Mouse (Mus musculus) frontal cortex, adult (tissue): ENCODE results near the gene Auts2.

Source experiments
- ATAC-seq: cut with Nextera tagmentation; 2 replicates; pipeline ENCODE4 v1.9.2; 2017; ENCODE audit warnings: mild to moderate bottlenecking, moderate library complexity, mixed read lengths; ENCODE audit not compliant: low TSS enrichment

Gene Auts2

DNA sequence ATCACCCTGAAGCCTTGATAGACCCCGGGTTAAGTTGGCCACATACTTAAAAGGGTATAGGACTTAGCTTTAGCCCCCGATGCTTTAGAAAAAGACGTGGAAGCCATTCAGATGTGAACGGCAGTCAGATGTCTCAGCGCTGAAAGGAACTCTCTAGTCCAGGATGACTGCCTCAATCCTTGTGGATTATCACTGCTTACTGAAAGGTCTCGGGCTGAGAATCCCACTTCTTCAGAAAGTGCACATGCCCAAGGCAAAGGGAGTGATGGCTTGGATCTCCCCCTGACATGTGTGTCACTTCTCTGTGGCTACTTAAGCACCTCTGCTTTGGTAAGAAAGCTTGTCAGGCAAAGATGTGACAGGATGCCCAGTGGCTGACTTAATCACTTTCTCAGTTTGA is 450.4 kb downstream of the Auts2 start:
- no peak for ATAC-seq

DNA sequence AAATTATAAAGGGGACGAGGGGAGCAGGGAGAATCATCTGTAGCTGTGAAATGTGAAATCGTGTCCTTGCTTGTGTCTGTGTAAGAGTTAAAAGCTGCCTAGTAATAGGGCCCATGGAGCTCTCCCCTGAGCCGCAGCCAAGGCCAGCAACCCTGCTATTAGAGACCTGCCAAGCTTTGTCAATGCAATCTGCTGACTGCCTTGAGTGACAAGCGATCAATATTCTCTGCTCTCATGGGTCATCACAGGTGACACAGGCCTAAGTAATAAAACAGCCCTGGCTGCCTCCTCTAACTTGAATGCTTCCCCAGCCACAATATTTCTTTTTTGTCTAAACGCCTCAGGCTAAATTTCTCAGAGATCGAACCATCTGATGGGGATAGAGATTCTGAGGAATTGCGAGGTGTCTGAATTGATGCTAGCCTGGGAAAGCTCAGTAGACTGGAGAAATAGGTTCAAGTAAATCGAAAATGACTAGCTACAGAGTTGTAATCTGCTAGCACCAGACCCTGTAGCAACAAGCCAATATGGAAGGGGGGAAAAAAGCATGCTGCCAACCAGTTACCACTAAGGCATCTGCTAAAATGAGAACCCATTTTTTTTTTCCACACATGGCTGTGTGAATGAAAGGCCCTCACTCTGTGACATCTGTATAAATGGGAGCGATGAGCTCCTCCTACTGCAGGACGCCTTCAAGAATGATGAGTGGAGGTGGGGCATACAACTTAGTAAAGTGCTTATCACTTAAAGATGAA is 453.5 kb downstream of the Auts2 start:
- no peak for ATAC-seq

DNA sequence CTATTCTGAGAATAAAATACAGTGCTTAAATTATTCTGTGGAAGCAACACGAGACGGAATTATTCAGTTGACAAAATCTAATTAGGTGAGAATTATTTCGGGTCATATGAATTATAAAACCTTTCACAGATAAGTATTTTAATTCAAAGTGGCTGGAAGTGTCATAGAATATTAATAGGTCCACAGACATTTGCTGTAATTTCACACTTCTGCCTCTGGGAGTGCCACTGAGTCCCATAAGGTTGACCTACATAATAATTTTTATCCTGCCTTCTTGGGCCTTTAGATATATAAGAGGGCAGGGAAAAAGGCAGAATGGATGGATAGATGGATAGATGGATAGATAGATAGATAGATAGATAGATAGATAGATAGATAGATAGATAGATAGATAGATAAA is 454.6 kb downstream of the Auts2 start:
- no peak for ATAC-seq

DNA sequence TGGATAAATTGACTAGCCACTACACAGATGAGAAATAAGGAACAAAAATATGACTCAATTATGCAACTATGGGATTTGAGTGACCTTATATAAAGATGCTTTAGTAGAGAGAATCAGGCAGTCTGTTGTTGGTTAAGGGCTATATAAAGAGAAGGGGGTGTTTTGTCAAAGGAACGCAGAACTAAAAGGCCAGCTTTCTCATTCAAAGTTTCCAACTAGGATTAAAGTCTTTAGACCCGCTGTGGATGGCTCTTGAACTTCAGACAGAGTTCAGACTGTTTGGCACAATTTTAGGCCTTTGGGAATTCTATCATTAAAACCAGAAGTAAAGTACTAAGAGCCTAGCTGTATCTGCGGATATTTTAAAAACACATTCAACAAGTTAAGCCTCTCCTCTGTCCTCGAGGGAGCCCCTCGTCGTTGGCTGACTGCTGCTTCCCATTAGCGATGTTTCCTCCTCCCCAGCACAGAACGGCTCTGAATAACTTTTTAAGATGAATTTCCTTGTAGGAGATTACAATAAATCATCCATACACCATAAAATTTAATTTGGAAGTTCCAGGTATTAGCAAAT is 459.3 kb downstream of the Auts2 start:
- no peak for ATAC-seq

DNA sequence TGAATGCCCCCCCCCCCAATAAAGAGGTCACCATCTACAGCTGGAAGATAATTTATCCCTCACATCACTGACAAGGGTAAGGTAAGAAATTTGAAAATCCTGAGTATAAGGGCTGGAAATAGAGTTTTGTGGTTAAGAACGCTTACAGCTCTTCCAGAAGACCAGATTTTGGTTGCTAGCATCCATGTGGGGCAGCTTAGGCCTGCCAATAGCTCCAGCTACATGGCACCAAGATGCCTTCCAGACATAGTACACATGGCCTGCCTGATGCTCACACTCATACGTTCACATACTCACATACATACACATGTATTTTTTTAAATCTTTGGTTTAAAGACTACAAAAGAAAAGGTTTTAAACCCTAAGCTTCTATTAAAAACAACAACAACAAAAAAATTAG is 467.2 kb downstream of the Auts2 start:
- ATAC-seq = no peak

DNA sequence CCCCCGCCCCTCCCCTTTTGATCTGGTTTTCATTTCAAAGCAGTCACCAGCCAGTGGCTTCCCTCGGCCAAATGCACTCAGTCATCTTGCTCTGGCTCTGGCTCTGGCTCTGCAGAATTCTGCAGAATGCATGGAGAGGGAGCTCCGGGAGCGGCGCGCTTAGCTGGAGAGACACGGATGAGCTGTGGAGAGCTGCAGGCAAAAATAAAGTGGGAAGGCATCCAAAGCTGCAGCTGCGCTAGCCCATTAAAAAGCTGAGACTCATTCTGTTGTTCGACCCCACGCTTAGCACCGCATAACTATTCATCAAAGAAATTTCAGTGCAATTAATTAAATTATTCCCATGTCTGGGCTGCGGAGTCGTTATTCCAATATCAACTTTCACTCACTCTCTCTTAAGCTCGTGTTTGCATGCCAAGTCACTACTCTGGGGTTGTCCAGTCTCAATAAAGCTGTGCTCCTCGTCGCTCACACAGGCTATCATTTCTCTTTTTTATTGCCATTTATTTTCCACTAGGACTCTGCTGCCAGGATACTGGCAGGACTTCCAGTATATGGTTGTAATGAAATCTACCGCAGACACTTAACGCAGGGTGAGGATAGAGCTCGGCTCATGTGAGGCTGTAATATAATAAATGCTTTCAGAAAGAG is 468.3 kb downstream of the Auts2 start:
- ATAC-seq = peak; percentile 98

DNA sequence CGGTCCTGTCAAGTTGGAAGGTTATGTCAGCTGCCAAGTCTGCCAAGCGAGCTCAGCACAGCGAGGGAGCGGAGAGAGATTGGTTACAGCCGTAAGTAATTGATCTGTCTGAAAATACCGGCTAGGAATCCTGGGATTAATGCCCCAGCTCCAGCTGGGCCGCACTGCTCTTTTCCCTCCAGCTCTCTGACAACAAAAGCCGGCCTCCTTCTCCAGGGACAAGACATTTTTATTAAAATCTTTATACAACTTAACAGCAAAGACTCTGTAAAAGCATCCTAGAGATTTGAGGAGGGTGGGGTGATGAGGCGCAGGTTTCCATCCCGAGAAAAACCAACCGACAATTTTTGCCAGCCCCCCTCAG is 468.8 kb downstream of the Auts2 start:
- ATAC-seq = no peak

DNA sequence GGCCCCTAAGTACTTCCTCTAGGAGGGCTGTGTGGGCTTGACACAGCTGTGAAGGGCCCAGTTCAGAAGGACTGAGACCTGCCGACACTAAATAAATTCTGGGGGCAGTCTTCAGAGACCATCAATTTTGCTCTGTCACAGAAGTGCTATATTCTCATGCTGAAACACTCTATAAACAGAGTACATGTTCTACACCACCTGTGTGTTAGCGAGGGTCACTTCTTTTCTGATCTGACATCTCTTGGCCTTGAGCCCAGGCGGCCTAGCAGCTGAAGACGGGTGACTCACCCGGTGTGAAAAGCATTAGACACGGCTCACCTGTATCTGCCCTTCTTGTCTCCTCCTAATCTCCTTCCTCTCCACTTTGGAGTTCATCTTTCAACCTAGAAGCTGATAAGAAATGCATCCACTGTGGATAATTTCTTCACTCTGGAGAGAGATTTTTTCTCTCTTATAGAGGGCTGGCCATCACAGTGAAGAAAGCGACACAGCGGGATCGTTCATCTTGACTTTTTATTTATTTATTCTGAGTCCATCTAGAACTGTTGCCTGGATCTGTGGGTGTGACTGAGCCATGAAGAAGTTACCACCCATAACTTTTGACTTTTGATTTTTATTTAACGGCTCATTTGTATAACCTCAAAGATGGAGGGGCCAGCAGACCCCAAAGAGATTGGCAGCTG is 469.3 kb downstream of the Auts2 start:
- no peak for ATAC-seq

DNA sequence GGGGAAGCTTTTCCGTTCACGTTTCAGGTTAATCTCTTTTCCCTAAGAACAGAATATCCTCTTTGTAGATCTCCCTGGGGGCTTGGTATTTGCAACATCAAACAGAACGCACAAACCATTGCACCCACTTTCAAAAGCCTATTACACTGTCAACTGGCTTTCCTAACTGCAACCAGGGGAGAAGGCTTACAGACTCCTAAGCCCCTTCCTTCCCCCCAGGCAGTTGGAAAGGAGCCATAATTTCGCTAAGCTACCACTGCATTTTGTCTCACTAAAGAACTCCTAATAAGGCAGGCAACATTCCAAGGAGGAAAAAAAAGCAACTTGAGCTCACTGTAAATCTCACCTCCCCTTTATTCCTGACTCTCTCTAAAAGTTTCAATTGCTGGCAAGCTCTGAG is 470.8 kb downstream of the Auts2 start:
- no peak for ATAC-seq

DNA sequence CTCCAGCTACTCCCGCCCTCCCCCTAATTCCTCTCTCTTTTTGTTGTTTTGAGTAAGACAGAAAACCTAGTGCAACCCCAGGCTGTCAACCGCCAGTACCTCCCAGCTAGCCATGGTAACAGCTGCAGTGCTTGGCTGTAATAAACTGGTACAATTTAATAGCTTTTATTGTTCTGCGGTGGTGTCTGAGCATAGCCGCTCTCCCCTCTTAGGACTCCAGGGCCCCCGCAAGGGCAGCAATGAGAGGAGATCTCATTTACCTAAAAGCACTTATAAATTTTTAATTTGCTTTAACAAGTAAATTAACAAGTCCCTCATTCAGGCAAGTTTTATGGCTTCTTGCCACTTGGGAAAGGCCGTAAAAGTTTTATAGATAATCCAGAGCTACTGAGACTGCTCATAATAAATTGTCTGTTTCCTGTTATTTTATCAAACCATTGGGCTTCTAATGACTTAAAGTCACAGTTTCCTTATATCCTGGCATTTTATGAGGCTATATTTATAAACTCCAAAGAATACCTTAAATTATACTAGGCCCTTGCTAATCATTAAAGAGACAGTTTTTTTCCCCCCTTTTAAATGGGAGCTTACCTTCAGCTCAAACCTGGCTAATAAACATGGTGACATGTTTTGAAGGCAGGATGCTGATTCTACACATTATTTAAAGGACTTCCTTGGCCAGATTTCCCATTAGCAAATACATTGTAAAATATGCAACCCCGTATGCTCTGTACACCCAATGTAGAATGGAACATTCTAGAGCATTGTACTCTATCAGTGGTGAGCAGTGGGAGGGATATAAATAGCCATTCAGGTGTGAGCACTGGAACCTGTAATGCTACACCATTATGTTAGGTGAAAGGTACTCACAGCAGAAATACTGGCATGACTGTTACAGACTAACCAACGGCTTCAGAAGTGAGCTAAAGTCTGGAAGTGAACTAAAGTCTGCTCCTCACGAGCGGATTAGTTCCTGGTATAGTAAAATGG is 475.1 kb downstream of the Auts2 start:
- no peak for ATAC-seq

DNA sequence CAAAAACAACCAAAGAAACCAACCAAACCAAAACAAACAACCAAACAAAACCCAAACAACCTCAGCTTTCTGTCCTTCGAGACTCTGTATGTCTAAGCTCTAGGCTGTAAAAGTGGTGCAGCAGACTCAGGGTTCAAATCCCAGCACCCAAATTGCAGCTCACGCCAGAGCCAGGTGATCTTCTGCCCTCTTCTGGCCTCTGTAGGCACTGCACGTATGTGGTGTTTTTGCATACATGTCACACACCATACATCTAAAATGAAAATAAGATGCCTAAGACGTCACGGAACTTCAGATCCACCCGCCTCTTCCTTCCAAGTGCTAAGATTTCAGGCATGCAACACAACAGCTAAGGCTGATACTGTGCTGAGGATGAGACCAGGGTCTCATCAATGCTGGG is 483.0 kb downstream of the Auts2 start:
- no peak for ATAC-seq

DNA sequence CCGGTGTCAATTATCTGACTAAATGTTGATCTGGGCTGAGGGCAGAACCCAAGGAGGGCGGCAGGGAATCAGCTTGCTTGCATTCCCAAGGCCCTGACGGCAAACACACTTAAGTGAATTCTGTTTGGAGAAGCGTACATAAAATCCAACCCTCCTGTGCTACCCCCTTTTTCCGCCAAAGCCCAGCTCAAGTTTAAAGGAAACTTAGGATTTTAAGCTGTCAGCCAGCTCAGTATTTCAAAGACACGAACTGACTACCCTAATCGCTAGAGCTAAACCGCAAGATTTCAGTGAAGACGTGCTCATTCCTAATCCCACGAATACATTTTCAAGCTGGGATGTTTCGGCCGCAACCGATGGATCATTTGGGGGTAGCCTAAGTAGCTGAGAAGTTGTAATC is 490.5 kb downstream of the Auts2 start:
- no peak for ATAC-seq

DNA sequence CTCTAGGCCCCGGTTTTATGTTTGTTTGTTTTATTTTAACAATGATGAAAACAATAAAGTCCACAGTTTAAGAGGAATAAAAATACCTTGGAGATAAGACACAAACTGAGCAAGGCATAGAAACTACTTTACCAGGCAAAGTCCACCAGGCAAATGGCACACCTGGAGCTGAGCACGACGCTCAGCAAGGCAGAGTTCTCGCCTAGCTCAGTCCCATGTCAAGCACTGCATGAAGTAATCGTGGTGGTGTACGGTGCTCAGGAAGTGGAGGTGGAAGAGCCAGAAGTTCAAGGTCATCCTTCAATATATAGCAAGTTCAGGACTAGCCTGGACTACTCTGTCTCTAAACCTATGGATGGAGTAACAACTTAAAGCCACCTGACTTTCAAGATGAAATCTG is 503.6 kb downstream of the Auts2 start:
- ATAC-seq = no peak

DNA sequence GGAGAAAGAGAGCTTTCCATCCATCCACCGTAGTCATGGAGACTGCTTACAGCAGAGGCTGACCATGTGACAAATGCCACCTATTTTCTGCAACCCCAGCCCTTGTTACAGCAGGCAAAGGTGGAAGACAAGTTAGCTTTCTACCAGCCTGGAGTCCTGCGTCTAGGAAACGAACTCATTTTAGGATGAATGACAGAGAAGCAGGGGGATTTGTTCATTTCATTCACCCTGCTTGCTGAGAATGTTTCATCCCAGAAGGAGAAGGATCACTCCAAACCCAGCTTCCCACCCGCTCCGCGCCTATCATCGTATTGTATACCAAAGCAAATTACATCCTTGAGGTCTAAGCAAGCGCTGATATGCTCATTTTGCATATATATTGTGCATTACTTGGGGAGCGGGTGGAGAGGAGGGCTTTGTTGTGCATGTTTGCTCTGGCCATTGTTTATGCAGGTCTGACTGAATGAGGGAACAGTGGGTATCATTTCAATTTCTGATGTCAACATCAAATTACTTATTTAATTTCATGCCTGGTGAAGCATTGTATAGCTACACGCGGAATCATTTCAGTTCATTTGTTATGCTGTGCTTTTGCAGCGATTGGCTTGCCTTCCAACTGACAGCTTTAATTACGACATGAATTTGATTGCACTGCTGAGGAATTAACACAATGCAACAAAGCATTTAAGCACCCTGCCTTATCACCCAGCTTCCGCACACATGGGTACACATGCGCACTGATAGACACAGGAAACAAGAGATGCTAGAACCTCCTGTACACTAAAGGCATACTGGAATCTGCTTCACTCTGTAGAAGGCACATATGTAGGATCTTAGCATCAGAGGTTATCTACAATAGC is 509.4 kb downstream of the Auts2 start:
- no peak; the same call in 1 of the 2 replicates for ATAC-seq

DNA sequence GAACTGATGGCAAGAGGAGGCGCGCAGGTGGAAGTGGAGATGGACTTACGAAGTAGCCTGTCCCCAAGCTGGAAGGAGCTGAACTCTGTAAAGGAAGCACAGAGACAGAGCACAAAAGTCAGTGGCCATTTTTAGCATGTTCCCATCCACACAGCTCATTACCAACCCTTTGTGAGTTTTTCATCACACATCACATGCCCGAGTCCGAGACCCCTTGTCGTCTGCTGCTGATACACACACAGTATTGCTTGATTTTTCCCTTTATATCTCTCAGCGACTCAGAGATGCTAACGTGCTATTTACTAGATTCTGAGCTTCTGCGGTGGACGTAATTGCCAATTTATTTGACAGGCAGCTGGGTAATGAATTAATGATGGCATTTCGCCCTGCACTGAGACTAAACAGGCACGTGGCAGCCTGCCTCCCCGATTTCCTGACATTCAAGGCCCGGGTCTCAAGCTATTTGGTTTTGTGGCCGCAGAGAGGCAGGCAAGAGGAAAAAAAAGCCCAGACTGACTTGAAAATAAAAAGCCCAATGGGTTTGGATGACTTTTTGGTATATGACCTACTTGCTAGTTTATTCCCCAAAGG is 512.1 kb downstream of the Auts2 start:
- no peak for ATAC-seq

DNA sequence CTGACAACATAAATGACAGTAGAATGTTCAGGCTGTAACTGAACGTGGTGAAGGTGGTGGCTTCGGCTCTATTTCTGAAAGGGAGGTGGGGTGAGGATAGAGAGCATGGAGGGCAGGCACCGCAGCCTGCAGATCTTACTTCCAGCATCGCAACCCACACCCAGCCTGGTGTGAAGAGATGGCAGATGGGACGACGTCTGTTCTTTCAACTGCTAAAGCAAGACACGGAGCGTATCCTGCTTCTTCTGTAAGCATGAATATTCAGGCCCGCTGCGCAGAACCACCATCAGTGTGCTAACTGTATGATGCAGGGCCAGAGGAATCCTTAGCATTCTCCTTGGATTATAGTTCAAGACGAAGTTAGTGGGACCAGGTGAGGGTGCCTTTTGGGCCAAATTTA is 513.5 kb downstream of the Auts2 start:
- ATAC-seq = peak; percentile 90

DNA sequence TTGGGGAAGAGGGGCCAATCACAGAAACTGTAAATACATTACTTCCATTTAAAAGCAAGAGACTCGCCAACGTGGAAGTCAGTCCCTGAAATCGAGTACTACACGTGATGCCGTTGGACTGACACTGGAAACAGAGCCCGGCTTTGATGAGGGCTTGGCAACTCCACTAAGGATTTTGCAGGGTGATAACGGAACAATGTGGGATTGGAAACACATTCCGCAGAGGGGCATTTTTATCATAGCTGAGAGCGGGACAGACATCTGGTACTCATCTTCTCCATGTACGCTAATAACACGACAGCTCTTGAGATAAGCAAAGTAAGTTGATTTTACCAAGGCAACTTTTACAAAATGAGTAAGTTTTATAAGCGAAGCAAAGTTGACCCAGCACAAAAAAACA is 514.1 kb downstream of the Auts2 start:
- ATAC-seq = no peak

DNA sequence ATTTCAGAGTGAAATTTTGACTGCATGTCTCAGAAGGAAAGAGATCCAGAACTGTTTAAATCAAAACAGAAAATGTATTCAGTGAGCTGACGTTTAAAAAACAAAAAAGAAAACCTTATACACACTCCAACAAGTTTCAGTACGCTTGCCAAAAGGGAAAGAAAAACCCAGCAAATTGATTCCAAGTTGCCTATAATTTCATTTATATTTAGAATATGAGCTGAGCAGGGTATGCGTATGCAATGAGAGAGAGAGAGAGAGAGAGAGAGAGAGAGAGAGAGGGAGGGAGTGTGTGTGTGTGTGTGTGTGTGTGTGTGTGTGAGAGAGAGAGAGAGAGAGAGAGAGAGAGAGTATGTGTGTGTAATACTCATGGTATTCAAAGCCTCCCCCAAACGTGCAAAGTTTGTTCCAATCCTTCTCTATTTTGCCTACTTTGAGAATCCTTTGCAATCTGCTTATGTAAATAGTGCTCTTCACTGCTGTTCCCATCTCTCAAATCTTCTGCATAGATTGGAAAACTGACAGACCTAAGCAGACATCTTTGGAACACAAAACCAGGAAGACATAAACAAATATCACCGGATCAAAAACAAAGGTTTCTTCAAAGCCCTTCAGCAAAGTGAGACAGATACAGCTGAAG is 515.2 kb downstream of the Auts2 start:
- peak; percentile 62; the same call in 1 of the 2 replicates for ATAC-seq

DNA sequence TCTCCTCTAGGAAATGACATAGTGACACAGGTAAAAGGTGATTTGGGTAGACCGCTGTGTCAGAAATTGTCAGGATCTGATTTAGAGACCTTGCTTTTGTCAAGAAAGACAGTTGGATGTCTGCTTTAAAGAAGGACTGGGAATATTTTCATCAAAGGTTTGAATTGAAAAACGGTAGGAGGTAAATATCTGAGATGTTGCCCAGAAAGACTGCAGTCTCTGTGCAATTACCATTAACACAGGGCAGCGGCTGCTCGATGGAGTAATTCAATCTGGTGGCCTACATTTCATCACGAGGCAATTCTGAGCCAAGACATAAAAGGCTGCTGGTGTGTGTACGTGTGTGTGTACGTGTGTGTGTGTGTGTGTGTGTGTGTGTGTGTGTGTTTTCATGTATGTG is 529.8 kb downstream of the Auts2 start:
- no peak for ATAC-seq

DNA sequence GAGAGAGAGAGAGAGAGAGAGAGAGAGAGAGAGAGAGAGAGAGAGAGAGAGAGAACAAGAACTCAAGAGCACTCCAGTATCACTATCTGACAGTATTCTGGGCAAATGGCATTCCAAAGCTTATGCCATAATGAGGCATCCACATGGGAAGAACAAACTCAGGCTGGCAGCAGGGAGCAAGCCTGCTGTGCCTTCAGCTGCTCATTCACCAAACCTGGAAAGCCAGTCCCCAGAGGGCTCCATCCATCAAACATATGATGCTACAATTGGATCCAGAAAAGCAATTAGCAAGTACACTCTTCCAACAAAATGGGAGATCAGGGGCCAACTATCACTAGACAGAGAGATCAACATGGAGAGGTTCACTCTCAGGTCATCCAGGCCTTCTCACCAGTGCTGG is 531.3 kb downstream of the Auts2 start:
- no peak for ATAC-seq
